Mouse (Mus musculus): ENCODE data around the gene Ccdc96. TPM values are rescaled to one million over a fixed set of nuclear protein-coding genes. Genes with fewer than 3 reads are reported as not detected.

Gene Ccdc96
- polyA plus RNA-seq, 1 experiment = 0.82 TPM

DNA sequence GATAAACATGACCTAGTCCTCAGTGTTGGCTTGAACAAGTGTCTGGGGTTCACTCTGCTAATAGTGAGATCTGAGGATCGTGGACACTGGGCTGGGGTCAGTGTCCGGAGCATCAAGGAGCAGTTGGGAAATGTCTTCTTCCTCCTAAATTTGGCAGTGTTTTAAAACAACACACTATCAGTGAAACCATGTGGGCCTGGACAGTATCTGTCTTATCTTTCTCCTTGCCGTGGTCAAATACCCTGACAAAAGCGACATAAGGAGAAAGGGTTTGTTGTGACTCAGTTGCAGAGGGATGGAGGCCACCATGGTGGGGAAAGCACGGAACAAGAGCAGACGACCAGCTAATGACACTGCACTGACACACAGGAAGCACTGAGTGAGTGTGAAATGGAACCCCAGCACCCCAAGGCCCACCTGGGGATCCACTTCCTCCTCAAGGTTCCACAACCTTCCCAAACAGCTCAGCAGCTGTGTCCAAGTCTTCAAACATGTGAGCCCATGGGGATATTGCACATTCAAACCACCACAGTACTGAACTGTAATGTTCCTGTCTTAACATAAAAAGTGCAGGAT lies 50.2 kb downstream of the Ccdc96 start:
- DNase-seq = no peak
- 56% methylated on average over 6 of the region's 6 CpGs for WGBS
- Histone ChIP-seq H3K4me3 (replicated peaks; ENCODE audit: extremely low read depth, low read depth, low read length) (no peak overlapping the region), H3K4me1 (ENCODE audit: control insufficient read depth, insufficient read depth, low read length) (peaks cover 2% of the 10 kb centered on the region; the same call in 1 of the 2 replicates)
- TF ChIP-seq POLR2A (IDR thresholded peaks at IDR 0.05; ENCODE audit: borderline replicate concordance, extremely low read depth, low read depth, low read length) (no peak), CTCF (IDR thresholded peaks at IDR 0.05; ENCODE audit: insufficient read depth, low read length) (no peak)

GRCm38 (mm10) chr5:36535438-36536176 lies 51.2 kb downstream of the Ccdc96 start:
- 77% methylated on average over 6 of the region's 6 CpGs for WGBS
- H3K4me3 ChIP-seq (replicated peaks; ENCODE audit: extremely low read depth, low read depth, low read length) = no peak overlapping the region
- DNase-seq = no peak
- TF ChIP-seq POLR2A (IDR thresholded peaks at IDR 0.05; ENCODE audit: borderline replicate concordance, extremely low read depth, low read depth, low read length) (no peak), CTCF (IDR thresholded peaks at IDR 0.05; ENCODE audit: insufficient read depth, low read length) (no peak)
- H3K4me1 ChIP-seq (ENCODE audit: control insufficient read depth, insufficient read depth, low read length) = peaks cover 2% of the 10 kb centered on the region; the same call in 1 of the 2 replicates

- no peak for TF ChIP-seq POLR2A (IDR thresholded peaks at IDR 0.05; ENCODE audit: borderline replicate concordance, extremely low read depth, low read depth, low read length)
- TF ChIP-seq CTCF (IDR thresholded peaks at IDR 0.05; ENCODE audit: insufficient read depth, low read length) = no peak
- Histone ChIP-seq H3K4me3 (replicated peaks; ENCODE audit: extremely low read depth, low read depth, low read length) (no peak overlapping the region), H3K4me1 (ENCODE audit: control insufficient read depth, insufficient read depth, low read length) (peaks cover 2% of the 10 kb centered on the region; the same call in 1 of the 2 replicates)
- no peak for DNase-seq
- WGBS = 86% methylated on average over 3 of the region's 3 CpGs
Measured at GRCm38 (mm10) chr5:36536424-36536823, 52.0 kb downstream of the Ccdc96 start.

Other genes starting within 250 kb of the Ccdc96 start
- gene Sorcs2, start 86.4 kb upstream of the Ccdc96 start, polyA plus RNA-seq (2012; rRNA removed) = 17.5 and 19.3 TPM in 2 replicates
- gene Grpel1, start 19.6 kb upstream of the Ccdc96 start, polyA plus RNA-seq (2012; rRNA removed) = 7.0 and 9.1 TPM in 2 replicates
- gene Tada2b, start 303 bp upstream of the Ccdc96 start, polyA plus RNA-seq (2012; rRNA removed) = 13.4 and 13.9 TPM in 2 replicates
- gene Tbc1d14, start 108.7 kb downstream of the Ccdc96 start, polyA plus RNA-seq (2012; rRNA removed) = 19.2 and 30.2 TPM in 2 replicates
- 14.4 and 23.3 TPM in 2 replicates for gene D5Ertd579e, start 211.4 kb downstream of the Ccdc96 start, polyA plus RNA-seq (2012; rRNA removed)

Measured in lung, adult 2 months (tissue).